Mouse (Mus musculus) cerebellum, adult 8-10 months (tissue): Measurements from ENCODE around the gene Foxn3.
A peak's percentile ranks its signal among the peaks of the same experiment; 100 is the strongest.

Source experiments
- DNase-seq: peaks from one replicate; pipeline ENCODE4 v3.0.0; 2022

Gene Foxn3

GRCm38 (mm10) chr12:99280291-99280690 lies 283.1 kb downstream of the Foxn3 start:
- DNase-seq: no peak

- DNase-seq: no peak
Observed at GRCm38 (mm10) chr12:99279426-99279825, 284.0 kb downstream of the Foxn3 start.

- no peak for DNase-seq
Observed at GRCm38 (mm10) chr12:99274589-99274988, 288.8 kb downstream of the Foxn3 start.

GRCm38 (mm10) chr12:99269396-99269795 lies 294.0 kb downstream of the Foxn3 start:
- DNase-seq: no peak

- DNase-seq: no peak
Observed at GRCm38 (mm10) chr12:99268954-99269353, 294.4 kb downstream of the Foxn3 start.

- DNase-seq: no peak
Observed at GRCm38 (mm10) chr12:99267732-99268131, 295.6 kb downstream of the Foxn3 start.

- DNase-seq: no peak
Observed at GRCm38 (mm10) chr12:99266434-99266833, 296.9 kb downstream of the Foxn3 start.

- DNase-seq: no peak
Observed at GRCm38 (mm10) chr12:99265777-99266176, 297.6 kb downstream of the Foxn3 start.

- DNase-seq: no peak
Observed at GRCm38 (mm10) chr12:99264386-99264785, 299.0 kb downstream of the Foxn3 start.

GRCm38 (mm10) chr12:99263592-99264335 lies 299.6 kb downstream of the Foxn3 start:
- no peak for DNase-seq

GRCm38 (mm10) chr12:99262840-99263239 lies 300.5 kb downstream of the Foxn3 start:
- no peak for DNase-seq

GRCm38 (mm10) chr12:99262066-99262599 lies 301.2 kb downstream of the Foxn3 start:
- no peak for DNase-seq

GRCm38 (mm10) chr12:99260171-99260570 lies 303.2 kb downstream of the Foxn3 start:
- DNase-seq: no peak

GRCm38 (mm10) chr12:99257570-99257969 lies 305.8 kb downstream of the Foxn3 start:
- DNase-seq: no peak

GRCm38 (mm10) chr12:99256997-99257396 lies 306.4 kb downstream of the Foxn3 start:
- no peak for DNase-seq

GRCm38 (mm10) chr12:99256463-99256862 lies 306.9 kb downstream of the Foxn3 start:
- no peak for DNase-seq

GRCm38 (mm10) chr12:99254436-99254835 lies 308.9 kb downstream of the Foxn3 start:
- DNase-seq: no peak

GRCm38 (mm10) chr12:99253562-99253961 lies 309.8 kb downstream of the Foxn3 start:
- no peak for DNase-seq

GRCm38 (mm10) chr12:99248606-99249005 lies 314.8 kb downstream of the Foxn3 start:
- DNase-seq: no peak

GRCm38 (mm10) chr12:99247939-99248338 lies 315.4 kb downstream of the Foxn3 start:
- no peak for DNase-seq

- peak; percentile 50 for DNase-seq
Observed at GRCm38 (mm10) chr12:99246984-99247746, 316.2 kb downstream of the Foxn3 start.

GRCm38 (mm10) chr12:99244673-99245072 lies 318.7 kb downstream of the Foxn3 start:
- no peak for DNase-seq

- DNase-seq: no peak
Observed at GRCm38 (mm10) chr12:99244264-99244663, 319.1 kb downstream of the Foxn3 start.

- no peak for DNase-seq
Observed at GRCm38 (mm10) chr12:99243316-99243715, 320.1 kb downstream of the Foxn3 start.
